Mouse (Mus musculus) retina, embryonic 14.5 days (tissue): ENCODE results near the gene Tbc1d25.

Experiments
- DNase-seq: peaks from one replicate; pipeline ENCODE4 v3.0.0-alpha.2; 2015; ENCODE audit warnings: low spot score

The Tbc1d25 gene

DNA sequence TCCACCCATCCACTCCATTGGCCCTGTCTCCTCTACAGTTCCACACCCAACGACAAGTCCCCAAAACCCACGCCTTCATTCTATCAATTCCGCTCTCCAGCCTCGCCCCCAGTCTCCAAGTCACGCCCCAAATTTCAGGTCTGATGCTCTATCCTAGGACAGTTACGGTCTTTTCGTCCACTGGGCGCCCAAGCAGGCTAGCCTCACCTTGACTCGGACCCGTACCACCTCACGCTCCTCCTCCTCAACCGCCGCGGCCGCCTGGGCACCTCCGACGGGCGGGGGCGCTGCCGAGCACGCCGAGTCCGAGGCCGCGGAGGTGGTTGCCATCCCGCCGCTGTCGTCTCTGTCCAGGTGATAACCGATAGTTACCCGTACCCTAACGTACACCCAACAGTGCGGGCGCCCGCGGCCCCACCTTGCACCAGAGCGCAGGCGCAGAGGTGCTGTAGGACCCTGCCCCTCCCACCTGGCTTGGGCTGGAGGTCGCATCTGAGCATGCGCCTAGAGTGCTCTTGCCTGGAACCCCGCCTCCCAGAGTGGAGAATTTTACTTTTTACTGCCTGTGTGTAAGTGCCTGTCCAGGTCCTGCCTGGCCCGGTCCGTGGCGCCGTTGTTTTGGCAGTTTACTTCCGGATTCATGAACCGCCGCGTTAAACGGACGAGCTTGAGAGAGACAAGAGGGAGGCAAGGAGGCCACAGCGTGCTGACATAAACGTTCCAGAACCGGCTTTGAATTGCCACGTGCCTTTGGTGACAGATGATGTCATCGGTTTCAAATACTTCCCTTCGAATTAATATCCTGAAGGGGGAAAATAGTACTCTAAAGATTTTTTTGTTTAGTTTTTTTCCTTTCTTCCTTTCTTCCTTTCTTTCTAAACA is at the start of gene Tbc1d25:
Gene Tbc1d25, minus strand, starts transcription at position 678 of the 882 bp plus-strand sequence.
- DNase-seq, result peak; percentile 84

DNA sequence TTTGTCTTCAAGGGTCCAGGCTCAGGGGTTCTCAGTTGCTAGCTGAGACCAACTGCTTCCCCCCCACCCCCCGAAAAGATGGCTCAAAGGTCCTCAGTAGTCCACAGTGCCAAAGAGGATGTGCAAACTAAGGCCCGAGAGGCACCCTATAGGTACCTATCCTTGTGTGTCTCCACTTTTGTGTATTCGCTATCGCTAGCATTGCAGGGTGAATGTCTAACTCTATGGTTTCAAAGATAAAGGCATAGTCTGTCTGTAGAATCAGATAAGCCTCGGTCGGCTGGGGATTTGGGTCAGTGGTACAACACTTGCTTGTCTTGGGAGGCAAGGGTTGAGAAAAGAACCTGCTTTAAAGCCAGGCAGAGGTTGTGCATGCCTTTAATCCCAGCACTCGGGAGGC is 47.5 kb upstream of the Tbc1d25 start:
- no peak for DNase-seq

DNA sequence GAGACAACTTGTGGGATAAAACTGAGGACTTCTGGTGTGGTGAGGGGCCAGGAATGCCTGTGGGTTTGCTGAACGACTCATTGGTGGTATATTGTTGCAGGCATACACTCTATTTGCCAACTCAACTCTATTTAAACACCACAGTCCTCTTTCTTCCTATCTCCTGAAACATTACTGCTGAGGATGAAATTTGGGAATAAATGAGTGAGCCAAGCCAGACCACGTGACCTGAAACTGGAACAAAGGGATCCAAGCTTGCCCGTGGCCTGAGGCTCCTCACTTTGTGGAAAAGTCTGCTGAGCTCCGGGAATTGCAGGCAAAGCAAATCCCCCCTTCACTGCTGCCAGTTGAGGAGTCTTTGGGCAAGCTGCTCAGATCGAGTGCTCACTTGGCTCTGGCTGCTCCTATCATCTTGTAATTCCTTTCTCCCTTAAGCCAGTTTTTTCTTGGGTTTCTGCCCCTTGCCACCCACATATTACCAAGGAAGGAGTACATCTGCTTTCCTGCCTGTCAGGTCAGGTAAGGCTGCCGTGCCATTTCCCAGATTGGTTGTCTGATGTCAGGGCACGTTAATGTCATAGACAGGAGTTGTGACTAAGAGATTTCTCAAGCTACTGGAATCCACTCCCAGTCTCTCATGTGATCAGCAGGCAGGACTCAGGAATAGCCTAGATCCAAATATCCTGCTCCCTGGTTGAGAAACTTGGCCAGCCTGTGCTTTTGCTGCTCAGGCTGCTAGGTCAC is 46.9 kb upstream of the Tbc1d25 start:
- DNase-seq, result no peak

DNA sequence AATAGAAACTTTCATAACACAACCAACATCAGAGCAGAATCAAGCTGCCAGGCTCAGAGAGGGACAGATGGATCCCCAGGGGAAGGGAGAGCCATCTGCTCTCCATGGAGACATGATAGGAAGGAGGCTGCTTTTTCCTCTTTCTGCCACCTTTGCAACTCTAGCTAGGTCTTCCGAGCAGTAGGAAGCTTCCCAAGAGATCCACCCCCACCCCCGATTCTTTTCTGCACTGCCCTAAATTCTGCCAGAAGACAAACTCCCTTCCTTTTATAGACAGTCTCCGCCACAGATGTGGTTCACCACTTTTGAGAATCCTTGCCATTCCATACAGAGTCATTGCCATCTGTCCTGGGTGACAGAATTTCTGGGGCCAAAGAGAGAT is 46.3 kb upstream of the Tbc1d25 start:
- DNase-seq, result no peak

DNA sequence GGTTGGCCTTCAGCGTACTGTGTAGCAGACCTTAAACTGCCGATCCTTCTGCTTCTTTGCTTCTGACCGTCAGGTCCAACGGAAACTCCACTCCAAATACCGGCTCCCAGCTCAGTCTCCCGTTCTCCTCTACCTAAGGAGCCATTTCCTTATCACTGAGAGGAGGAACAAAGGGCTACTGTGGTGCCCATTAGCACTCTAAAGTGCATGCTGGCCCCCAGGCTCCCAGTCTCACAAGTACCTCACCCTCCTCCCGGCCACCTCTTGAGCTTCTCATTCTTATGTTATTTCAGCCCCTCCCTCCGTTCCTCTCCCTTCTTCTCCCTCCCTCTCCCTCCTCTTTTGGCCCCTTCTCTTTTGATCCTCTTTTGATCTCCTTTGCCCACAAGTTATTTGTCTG is 43.7 kb upstream of the Tbc1d25 start:
- DNase-seq, result no peak

DNA sequence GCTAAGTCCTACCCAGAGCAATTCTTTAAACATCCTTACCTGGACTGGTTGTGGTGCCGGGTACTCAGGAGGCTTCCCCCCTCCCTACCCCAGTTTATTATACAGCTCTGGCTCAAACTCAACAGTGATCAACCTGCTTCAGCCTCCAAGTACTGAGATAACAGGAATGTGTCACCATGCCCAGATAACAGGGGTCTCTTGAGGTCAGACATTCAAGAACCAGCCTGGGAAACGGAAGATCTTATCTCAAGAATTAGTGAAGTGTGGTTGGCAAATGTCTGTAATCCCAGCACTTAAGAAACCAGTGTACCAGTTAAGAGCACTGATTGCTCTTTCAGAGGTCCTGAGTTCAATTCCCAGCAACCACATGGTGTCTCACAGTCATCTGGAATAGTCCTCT is 42.1 kb upstream of the Tbc1d25 start:
- DNase-seq, result no peak

DNA sequence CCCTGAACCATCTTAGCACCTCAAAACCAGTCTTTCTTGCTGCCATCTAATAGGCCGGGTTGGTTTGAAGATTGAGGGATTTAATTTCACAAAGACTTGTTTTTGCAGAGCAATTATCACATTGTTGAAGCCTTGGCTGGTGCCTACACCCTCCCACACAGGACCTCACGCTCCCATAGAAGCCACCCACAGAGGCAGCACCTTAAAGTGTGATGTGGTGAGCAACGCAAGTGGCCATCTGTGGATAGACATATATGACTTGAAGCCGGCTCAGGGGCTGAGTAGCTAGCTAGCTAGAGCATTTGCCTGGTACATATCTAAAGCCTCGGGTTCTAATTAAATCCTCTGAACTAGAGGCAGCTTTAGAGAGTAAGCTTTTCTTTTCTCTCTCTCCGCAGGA is 41.4 kb upstream of the Tbc1d25 start:
- DNase-seq, result no peak

DNA sequence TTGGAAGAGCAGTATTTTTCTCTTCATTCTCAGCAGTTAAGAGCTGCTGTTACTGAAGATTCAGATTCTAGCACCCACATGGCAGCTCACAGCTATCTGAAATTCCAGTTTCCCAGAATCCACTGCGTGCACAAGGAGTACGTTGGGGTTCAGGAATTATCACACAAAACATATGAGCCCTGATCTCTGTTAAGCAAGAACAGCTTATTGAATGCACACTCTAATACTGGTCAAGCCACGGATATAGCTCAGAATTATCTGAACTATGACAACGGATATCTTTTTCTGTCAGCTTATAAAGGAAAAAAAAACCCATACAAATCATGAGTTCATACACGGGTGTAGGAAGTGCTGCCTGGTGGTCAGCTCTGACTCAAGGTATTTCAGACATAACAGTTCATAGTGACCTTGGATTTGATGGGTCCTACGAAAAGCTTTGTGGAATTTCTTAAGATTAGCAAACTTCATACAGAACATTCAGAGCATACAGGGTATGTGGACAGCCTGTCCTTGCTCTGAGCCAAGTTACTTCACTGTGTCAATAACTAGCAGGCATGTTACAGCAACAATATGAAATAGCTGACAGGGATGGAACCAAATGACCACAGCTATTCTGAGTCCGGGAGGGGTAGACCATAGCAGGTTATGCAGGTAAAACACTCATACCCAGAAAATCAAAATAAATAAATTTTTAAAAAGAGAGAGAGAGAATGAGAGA is 35.7 kb upstream of the Tbc1d25 start:
- DNase-seq, result no peak

DNA sequence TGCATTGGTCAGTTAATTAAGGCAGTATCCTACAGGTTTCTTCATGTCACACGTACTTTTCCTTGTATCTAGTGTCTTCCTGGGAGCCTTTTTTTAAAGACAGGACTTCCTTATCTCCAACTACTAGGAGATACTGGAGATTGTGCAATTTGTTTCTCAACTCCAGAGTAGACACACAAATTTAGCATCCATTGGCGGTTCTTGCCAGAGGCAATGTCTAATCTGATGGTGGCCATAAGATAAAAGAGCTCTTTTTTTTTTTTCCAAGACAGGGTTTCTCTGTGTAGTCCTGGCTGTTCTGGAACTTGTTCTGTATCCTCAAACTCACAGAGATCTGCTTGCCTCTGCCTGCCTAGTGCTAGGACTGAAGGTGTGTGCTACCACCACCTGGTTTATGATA is 33.7 kb upstream of the Tbc1d25 start:
- no peak for DNase-seq

DNA sequence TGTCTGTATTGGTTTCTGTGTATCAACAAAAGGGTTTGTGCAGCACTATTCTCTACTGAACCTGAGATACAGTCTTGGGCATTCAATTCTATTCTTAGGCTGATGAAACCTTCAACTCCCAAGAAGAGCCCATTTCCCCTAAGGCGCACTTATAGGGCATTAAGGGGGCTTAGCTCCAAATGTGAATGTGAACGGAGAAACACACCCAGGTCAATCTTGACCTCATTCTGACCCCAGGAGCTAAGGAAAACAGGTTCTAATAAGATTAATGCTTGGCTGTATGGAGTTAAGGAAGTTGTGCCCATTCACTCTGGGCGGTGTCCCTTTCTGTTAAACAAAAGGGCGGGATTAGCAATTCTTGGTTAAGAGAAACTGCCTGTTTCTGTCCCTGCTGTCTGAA is 31.2 kb upstream of the Tbc1d25 start:
- DNase-seq, result no peak

DNA sequence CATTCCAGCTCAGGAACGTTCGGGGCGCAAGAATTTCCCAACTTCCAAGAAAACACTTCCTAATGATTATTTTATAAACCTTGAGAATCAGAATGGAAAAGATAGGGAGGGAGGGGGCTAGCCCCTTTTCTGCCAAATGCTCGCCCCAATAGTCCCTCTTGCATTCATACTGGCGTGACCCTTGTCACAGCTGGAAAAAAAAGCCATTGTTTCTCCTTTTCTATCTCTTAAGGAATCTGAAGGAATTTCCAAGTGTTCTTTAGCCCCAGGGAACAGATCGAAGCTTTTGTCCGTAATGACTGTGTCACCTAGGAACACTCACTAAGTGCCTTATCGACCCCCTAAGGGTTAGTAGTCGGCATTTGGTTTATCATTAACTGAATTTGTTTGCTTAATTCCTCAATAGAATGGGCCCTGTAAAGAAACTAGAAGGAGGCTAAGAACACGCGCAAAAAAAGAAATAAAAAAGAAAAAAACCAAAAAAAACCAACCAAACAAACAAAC is 30.8 kb upstream of the Tbc1d25 start:
- DNase-seq, result no peak

DNA sequence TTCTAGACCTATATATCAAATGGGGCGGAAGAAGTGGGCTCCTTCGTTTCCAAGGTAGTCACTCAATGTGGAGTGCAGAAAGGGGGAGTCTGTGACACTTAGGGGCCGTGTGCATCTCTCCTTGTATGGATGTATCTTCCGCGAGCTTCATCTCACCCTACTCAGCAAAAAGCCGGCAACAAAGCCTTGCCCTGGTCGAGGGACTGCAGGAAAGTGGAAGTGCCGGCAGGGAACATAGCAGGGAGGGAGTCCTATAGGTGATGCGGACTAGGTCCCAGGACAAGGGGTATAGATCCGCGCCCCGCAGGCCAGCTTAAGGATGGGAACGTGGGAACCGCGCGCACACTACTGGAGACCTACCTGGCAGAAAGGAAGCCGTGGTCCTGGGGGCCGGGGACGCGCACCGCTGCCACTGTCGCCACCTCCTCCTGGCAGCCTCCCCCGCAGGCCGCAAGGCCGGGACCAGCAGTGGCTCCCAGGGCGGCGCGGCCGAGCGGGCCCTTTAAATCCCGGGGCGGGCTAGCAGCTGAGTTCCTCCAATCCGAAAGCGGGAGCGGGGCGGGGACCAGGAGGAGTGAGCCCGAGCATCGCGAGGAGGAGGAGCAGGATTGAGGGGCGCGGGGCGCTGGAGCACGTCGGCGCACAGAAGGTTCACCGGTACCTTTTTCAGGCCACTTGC is 30.2 kb upstream of the Tbc1d25 start, which contains the start of gene Porcn:
Gene Porcn, minus strand, starts transcription at position 511 of the 679 bp plus-strand sequence.
- DNase-seq, result peak; percentile 80

DNA sequence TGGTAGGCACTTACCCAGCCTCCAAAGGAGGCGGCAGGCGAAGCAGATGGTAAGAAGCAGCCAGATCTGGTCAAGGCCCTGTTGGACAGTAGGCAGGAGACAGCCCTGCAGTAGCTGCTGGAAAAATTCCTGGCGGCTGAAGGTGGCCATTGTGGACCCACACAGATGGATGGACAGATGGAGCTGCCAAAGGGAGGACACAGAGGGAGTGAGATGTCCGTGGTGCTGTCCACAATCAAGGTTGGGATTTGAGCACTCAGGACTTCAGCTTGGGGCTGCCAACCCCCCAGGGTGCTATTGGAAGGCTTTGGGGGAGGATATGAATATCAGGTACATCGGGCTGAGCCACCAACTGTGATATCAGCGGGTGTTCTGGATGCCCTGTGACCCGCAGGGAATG is 29.6 kb upstream of the Tbc1d25 start:
- DNase-seq, result no peak

DNA sequence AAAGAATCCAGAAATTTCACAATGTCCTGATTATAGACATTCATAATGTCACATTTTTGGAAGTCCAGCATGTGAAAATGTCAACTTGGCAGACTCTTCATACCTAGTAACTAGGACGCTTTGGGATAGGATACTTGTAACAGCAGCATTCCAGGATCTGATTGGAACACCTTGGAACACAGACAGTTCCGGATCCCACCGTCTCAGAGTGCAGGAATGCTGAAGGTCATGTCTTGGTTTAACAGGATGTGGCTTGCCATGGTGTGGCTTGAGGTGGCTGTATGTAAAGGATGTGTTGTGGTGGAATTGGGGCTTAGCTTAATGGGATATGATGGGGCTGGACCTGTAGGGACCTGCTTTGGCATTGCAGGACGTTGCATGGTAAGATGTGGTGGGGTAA is 29.1 kb upstream of the Tbc1d25 start:
- DNase-seq, result no peak

DNA sequence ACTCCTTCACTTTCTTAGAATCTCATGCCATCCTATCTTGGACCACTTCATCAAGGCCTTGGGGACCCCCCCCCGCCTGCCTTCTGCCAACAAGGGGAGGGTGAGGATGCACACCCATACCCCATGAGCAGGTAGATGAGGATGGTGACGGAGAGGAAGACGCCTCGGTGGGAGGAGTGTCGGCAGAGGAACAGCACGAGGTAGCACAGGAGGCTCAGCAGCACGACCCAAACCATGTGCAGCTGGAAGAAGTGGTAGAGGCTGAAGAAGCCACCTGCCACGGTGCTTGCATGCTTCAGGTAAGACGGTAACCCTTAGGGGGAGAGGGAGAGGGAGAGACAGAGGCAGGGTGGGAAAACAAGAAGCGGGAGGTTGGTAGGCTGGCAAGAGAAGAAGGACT is 28.1 kb upstream of the Tbc1d25 start:
- DNase-seq, result no peak

DNA sequence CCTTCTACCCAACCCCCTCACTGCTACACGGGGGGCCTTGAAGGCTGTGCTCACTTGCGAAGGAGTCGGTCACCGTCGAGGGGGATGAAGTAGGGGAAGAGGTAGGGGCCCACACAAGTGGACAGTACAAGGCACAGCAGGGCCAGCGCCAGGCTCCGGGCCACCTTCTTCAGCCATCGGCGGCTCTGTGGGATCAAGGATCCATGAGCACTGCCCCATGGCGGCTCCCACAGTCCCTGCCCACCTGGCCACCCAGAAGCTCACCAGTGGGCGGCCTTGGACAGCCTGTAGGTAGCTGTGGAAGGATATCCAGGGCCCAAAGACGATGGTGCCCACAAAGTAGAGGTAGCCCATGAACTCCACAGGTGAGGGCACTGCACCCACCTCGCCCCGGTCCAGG is 27.1 kb upstream of the Tbc1d25 start:
- DNase-seq, result no peak

DNA sequence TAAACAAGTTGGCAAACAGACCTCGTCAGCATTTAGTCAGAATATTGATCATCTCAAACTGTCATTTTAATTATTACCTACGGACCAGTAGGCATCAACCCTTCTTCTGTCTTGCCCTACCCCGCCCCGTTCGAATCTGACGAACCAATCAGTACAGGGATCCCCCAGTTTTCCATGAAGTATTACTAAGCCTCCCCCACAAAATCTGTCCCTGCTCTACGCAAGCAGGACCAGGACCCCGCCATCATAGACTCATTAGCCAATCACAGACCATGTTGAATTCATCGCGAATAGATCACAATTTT is 17.4 kb upstream of the Tbc1d25 start, which contains the start of gene Ebp:
Gene Ebp, minus strand, starts transcription at position 94 of the 305 bp plus-strand sequence.
- peak; percentile 7 for DNase-seq

DNA sequence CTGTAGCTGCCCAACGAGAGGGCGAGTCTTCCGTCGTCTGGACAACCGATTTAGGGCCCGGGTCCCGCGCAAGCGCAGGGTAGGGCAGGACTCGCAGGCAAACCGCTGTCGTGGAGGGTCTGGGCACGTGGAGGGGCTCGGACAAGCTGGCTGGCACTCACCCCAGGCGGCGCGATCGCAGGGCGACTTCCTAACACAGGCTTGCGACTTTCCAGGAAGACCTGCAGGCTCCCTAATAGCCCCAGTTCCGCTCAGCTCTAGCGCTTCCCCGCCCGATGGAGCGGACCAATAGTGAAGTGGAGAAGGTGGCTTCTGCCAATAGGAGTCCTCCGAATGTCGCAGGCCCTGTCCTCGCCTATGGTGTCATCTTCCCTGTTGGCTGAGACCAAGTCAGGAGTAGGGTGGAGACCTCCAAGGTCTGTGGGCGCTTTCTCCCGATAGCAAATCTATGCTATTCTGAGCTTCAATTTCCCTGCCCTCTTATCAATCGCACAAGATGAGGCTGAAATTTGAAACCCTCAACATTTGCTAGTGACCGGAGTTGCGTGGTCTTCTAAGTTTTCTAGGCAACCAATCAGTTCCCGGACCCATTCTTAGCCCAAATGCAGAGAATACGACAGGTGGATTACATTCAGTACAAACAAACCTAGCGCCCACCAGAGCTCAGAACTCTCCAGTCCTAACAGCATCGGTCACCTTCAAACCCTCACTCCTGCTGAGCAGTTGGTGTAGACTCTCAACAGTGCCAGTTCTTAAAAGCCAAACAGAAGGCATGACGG is 16.8 kb upstream of the Tbc1d25 start:
- peak; percentile 80 for DNase-seq

DNA sequence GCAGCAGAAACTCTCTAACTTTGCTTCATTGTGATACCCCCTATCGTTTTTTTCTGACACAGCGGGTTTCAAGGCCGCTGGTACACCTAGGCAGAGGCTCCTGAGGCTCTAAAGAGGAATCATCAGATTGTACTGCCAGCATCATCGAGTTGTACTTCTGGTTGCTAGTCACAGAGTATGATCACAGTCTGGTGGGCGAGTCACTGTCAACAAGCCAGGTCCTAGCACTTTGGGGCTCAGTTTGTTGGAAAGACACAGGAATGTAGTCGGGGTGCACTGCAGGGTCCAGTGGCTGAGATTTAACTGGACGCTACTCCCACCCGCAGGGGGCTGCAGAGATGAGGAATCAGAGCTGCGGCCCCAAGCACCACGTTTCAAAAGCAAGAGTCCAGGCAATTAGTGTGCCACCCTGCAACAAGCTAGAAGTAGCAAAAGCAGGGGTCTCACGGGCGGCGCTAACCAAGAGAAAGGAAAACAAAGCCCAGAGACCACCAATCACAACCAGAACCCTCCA is 16.2 kb upstream of the Tbc1d25 start:
- DNase-seq, result no peak

DNA sequence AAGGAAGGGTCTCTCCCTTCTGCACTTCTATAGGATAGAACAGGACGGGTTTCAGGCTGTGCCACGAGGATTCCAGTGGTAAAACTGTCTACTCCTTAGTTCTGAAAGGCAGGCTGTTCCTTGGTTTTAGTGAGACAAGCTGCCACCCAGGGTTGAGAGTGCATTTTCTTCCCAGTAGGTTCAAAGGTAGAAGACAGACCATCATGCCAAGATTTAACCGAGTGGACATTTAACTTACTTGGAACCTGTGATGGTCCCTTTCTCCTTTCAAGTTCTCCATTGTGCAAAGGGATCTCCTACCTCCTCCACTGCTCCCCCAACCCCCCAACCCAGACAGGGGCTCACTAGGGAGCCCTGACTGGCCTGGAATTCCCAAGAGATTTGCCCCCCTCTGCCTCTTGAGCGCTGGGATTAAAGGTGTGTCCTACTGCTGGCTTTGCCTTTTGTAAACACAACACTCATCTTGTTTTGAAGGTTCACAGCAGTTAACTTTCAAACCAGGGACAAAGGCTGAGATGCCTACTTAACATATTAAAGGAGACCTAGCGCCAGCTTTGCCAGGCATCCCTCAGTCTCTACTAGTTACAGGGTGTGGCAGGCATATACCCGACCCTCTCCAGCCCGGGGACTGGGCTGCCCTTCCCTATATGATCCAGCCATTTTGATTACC is 7.0 kb upstream of the Tbc1d25 start:
- no peak for DNase-seq
